Mouse (Mus musculus) right cerebral cortex, postnatal 4 days (tissue): ENCODE data around the gene Arl4d.
"Not testable (repeated sequence)": the region's sequence is repeated elsewhere in the genome, so short reads cannot be mapped to it uniquely, and the experiment has no call there.

ENCODE experiments used
- DNase-seq: peaks from one replicate; pipeline ENCODE4 v3.0.0-alpha.2; 2022

The Arl4d gene

DNA sequence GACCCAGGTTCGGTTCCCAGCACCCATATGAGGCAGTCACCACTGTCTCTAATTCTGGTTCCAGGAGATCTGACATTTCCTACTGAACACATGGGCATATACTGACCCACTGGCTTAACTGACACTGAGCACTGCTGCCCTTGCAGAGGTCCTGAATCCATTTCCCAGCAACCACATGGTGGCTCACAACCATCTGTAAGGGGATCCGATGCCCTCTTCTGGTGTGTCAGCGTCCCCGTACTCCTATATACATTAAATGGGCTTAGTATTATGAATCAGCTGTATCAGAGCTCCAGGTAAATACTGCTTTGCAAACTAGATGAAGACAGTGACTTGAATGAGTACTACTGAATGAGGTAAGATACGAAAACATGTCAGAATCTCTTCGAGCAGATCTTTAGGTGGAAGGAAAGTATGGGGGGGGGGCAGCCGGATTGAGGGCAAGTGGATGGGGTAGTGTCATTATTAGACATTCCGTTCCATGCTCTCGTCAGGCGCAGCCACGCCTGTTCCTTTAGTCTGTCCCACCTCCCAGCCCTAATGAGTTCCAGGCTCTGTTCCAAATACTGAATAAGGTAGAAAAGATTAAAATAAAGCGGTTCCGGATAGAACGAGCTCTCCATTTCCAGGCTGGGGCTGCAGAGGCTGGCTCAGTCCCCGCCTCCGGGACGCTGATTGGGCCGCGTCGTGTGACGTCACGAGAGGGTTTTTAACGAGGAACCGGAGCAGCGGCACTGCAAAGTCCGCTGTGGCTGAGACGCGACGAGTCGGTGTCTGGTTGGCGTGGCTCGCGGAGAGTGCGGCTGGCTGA, at the start of gene Arl4d:
Arl4d (plus strand) TSS at position 717 of the 811 bp plus-strand sequence.
- DNase-seq, result peak; percentile 93

DNA sequence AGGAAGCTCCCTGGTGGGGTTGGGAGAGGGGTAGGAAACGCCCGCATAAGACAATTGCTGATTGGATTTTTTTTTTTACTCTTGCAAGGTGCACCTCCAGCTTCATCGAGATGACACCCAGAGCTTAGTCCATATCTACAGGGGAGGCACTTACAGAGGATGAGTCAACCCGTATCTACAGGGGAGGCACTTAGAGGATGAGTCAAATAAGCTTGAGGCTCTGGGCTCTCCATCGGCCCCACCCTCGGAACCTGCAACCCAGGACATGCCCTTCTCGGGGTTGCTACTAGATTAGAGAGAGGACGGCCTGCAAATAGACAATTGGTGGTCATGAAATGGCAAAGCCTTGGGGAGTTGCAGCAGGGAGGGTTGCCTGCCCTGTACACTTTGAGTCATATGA, 49.2 kb upstream of the Arl4d start:
- no peak for DNase-seq

DNA sequence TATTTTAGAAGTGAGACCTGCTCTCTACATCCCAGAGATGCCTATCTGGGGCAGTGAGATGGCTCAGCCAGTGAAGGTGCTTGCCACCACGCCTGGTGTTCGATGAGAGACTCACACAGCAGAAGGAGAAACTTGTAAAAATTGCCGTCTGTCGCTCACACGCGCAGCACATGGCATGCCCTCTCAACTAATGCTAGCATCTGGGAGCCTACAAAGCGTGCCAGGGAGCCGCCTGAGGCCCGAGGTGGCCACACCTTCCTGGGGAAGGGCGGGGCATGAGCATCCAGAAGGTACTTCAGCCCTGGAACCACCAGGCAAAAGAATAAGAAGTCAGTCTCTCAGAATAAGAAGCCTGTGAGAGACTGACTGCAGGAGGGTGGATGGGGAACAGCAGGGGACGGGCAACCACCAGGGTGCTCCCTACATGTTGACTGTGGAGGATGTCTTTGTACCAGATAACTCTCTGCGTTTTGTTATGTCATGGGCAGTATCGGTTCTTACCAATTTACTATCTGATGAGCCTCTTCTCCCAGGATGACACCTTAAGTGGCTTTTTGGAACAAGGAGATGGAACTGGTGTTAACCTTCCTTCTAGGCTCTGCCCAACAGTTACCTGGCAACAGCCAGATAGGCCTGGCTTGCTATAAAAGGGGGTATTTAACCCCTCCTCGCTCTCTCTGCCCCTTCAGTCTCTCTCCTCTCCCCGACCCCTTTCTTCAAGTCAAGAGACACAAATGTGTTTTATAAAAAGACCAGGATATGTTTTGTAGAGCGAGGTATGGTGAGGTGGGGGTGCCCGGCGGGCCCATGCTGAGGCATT, 48.2 kb upstream of the Arl4d start:
- DNase-seq, result no peak

DNA sequence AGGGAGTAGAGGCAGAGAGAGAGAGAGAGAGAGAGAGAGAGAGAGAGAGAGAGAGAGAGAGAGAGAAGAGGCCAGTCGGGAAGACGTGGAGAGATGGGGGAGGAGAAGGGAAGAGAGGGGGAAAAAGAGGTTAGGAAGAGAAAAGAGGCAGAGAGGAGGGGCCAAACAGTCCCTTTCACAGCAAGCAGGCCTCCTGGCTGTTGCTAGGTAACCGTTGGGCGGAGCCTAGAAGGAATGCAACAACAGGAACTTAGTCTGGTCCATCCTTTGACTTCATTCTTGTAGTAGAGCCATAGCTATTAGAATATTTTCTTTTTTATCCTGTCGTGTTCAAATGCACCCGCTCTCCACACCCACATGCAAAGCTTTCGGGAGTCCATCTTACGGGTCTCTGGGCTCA, 47.5 kb upstream of the Arl4d start:
- DNase-seq, result peak; percentile 29

DNA sequence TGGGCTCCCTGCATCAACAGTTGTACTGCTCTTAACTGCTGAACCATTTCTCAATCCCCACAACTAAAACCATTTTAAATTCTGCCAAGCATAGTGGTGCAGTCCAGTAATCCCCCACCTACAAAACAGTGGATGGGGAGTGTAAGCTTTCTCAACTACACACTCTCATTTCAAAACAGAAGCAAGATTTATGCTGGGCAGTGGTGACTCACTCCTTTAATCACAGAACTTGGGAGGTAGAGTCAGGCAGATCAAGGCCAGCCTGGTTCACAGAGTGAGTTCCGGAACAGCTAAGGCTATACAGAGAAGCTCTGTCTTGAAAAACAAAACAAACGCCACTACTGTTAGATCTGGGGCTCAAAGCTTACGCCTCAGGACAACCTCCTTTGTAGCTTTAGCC, 46.7 kb upstream of the Arl4d start:
- DNase-seq, result no peak

DNA sequence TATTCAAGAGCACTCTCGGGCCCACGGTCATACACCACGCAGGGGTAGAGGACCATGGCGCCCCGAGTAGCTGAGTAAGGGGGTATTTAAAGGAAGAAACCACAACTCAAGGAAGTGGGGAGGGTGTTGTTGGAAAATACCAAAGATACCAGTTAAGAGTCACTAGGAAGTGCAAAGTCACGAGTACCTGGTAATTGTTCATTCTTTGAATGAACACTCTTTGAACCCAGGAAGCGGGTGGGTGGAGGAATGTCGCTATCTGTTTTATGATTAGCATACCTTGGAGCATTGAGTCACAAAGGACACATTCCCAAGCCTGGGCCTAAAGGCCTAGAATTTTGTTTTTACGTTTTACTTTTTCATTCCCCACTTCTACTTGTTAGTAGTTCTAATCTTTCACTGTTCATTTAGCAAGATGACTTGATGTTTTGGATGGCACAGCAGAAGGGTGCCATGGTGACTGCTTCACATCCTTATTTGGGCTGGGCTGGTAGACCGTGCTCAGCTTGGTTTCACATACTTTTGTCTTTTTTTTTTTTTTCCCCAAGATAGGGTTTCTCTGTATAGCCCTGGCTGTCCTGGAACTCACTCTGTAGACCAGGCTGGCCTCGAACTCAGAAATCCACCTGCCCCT, 45.2 kb upstream of the Arl4d start:
- DNase-seq, result not testable (repeated sequence)

DNA sequence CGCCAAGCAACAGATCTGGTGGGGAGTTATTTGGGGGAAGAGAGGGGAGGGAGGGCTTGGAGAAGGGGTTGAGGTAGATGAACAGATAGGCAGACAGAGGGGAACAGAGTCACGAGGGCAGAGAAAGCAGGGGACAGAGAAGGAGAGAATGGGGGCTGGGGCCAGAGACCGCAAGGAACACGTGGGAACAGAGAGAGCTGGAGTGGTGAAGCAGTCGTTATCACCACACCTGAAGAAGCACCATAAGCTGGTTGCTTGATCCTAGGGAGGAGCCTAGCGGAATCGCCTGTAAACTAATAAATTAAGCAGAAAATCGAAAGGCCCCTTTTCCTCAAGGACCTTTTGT, 38.7 kb upstream of the Arl4d start:
- DNase-seq, result no peak

DNA sequence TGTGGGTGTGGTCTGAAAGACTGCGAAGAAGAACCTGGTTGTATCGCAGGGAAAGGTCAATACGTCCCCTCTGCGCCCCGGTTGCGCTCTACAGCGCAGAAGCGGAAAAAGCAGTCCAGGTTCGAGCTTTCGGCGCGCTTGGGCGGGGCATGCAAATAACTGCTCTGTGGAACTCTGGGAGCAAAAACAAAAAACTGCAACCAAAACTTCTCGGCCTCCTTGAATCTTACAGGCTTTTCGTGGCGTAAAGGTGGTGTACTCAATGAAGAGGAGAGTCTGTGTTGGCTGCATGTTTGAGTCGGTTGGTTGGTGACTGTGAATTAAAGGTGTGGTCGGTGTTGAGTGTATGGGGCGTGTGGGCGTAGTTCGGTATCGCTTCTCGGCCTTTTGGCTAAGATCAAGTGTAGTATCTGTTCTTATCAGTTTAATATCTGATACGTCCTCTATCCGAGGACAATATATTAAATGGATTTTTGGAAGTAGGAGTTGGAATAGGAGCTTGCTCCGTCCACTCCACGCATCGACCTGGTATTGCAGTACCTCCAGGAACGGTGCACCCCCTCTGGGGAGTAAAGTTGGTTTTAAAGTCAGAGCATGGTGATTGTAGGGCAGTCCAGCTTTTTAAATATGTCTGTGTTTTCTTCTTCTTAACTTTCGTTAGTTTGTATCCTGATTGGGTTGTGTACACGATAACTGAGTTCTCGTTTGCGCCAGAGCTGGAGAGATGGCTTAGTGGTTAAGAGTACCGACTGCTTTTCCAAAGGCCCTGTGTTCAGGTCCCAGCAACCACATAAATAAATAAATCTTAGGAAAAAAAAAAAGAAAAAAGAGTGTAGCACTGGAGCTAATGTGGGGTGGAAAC, 38.1 kb upstream of the Arl4d start, which contains the start of gene Rdm1:
Rdm1 (plus strand) TSS at position 201 of the 862 bp plus-strand sequence.
- peak; percentile 75 for DNase-seq

DNA sequence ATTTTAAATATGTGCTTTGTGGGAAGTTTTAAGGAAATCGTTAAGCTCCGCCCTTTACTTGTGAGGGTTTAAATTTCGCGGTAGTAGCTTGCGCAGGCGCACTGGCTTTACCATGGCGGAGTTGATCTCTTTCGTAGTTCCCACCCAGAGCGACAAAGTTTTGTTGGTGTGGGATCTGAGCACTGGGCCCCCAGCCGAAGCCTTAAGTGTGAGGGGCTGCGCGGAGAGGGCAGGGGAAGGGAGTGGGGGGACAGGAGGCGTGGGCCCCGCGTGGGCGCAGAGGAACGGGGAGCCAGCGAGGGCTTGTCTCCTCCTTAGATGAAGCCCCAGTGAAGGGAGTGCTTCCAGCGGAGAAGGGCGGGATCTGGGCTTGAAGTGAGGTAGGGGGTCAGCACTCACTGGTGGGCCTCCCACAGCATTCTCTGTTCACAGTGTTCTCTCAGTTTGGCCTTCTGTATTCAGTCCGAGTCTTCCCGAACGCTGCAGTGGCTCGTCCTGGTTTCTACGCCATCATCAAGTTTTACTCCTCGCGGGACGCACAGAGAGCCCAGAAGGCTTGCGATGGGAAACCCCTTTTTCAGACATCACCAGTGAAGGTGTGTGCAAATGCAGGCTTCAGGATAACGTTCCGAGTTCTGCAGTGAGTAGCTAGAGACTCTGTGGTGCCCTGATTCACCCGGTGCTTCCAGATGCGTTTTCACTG, 37.3 kb upstream of the Arl4d start:
- peak; percentile 90 for DNase-seq

DNA sequence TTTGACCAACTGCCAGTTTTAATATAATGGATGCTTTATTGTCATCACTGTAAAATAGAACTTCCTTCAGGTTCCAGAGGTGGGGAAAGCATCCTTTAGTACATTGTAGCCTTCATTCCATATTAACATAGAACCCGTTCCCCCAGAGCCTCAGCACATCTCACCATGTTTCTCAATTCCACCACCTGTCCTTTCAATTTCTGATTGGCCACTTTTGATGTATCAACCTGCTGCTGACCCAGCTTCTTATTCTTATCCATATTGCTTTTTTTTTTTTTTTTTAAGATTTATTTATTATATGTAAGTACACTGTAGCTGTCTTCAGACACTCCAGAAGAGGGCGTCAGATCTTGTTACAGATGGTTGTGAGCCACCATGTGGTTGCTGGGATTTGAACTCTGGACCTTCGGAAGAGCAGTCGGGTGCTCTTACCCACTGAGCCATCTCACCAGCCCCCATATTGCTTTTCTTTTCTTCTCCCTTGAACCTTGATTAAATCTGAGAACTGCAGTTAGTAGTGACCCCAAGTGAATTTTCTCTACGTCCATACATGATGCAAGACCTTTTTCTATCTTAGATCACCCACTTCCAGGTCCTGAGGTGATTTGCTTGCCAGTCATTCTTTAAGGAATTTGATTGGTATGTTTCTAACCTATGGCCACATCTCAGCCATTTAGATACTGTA, 36.5 kb upstream of the Arl4d start:
- not testable (repeated sequence) for DNase-seq

DNA sequence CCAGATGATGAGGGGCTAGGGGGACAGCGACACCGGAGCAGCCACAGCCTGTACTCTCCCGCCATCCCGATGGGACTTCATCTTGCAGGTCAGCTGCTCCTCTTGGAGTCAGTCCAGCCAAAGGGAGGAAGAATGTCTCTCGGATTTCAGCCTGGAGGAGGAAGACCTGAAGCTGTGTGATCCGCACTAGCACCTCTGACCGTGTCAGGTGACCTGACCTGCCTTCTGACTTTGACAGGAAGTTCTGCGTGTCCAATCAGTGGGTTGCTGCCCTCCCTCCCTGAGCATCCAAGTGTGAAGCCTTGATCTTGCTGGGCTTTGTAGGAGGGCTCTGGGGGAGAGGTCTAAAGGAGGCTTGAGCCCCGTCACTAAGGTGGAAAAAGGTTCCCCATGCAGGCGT, 29.7 kb upstream of the Arl4d start:
- DNase-seq, result no peak

DNA sequence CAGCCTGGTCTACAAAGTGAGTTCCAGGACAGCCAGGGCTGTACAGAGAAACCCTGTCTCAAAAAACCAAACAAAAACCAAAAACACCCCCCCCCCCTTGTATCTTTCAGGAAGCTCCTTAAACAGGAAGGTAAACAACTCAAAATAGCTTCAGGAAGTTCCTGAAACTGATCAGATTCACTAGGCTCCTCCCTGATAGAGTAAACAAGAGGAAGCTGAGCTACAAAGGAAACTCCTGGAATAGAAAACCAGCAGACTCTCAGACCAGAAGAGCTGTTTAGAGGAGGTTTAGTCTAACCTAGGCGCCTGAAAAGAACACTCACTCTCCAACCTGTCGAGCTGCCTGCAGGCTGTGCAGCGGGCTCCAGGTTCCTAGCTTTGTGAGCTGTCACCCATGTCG, 25.6 kb upstream of the Arl4d start:
- DNase-seq, result no peak

DNA sequence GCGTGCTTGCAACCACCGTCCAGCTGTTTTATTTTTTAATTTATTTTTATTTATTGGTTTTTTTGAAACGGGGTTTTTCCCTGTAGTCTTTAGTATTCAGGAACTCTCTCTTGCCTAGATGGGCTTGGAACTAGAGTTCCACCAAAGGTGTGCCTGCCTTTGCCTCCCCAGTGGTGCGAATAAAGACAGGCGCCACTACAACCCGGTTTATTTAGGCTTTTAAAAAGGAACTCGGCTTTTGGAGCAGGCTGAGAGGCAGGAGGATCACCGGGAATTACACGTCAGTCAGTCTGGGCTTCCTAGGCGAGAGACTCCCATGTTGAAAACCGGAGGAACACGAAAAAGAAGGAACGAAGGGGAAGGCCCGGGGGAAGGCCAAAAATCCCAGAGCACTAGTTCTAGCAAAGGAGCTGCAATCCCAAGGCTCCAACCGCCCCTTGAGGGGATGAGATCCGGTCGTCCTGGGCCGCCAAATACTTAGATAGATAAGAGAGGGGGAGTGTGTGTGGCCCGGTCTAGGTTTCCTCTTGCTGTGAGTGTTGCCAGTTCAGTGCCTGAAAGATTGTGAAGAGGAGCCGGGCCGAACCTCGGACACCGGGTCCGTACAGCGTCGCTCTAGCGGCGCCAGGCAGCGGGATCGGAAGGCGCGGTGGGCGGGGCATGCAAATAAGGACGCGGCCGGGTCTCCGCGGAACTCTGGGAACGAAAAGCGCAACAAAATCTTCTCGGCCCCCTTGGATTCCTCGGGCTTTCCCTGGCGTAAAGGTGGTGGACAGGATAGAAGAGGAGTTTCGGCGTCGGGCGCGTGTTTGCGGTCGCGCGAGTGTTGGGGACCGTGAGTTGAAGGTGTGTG, 24.3 kb upstream of the Arl4d start:
- DNase-seq, result peak; percentile 82

DNA sequence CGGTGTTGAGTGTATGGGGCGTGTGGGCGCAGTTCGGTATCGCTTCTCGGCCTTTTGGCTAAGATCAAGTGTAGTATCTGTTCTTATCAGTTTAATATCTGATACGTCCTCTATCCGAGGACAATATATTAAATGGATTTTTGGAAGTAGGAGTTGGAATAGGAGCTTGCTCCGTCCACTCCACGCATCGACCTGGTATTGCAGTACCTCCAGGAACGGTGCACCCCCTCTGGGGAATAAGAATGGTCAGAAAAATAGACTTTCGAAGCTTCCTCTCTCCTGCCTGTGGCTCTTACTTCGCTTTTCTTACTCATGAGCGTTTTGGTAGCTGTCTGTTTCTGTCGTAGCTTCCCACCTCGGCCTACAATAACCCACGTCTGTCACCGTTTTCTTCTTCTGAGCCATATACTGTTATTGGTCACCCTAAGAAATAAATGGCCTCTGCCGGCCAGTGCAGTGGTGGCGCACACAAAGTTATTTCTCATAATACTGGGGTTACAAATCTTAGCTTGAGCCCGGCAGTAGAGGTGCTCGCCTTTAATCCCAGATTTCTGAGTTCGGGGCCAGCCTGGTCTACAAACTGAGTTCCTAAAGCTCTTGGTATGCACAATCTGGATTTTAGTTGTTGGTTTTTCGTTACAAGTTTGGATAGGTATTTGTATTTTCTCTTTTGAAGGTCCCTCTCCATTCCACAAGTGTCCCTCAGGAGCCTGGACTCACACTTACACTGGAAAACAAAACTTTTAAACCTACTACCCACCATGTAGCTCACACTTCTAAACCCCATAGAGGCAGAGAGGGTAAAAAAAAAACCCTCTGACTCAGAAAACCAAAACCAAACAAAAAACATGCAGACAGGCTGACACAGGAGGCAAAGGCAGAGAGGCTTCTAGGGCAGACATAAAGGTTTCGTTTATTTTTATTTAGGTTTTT, 23.4 kb upstream of the Arl4d start:
- DNase-seq, result not testable (repeated sequence)

DNA sequence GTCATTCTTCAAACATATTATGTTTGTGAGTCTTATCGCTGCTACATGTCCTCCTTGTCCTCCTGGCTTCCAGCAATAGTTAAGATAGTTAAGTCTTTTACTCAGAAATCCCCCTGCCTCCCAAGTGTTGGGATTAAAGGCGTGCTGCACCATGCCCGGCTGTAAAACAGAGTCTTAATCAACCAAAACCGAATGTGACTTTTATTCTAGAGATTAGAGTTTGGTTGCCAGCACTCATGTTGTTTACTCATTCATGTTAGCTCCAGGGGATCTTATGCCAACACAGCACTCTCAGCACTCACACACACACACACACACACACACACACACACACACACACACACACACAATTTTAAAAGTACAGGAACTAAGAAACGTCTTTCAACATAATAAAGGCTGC, 22.4 kb upstream of the Arl4d start:
- DNase-seq, result no peak

DNA sequence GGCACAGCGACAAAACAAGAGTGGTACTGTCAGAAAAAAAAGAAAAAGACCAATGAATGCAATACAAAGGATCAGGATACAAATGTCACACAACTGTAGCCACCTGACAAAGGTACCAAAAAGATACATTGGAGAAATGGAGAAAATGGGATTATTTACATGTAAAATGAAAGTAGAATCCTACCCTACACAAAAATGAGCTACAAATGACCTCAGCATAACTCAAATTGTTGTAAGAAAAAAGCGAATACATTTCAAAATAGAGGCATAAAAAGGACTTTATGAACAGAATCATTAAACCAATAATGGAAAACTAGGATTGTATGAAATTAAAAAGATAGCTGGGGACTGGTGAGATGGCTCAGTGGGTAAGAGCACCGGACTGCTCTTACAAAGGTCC, 20.8 kb upstream of the Arl4d start:
- no peak for DNase-seq

DNA sequence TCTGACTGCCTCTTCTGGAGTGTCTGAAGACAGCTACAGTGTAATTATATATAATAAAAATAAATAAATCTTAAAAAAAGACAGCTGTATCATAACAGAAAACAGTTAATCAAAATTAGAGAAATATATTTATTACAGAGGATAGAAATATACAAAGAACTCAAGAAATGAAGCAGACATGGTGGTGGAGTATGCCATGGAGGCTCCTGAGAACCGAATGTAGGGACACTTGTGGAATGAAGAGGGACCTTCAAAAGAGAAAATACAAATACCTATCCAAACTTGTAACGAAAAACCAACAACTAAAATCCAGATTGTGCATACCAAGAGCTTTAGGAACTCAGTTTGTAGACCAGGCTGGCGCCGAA, 20.3 kb upstream of the Arl4d start:
- DNase-seq, result not testable (repeated sequence)

DNA sequence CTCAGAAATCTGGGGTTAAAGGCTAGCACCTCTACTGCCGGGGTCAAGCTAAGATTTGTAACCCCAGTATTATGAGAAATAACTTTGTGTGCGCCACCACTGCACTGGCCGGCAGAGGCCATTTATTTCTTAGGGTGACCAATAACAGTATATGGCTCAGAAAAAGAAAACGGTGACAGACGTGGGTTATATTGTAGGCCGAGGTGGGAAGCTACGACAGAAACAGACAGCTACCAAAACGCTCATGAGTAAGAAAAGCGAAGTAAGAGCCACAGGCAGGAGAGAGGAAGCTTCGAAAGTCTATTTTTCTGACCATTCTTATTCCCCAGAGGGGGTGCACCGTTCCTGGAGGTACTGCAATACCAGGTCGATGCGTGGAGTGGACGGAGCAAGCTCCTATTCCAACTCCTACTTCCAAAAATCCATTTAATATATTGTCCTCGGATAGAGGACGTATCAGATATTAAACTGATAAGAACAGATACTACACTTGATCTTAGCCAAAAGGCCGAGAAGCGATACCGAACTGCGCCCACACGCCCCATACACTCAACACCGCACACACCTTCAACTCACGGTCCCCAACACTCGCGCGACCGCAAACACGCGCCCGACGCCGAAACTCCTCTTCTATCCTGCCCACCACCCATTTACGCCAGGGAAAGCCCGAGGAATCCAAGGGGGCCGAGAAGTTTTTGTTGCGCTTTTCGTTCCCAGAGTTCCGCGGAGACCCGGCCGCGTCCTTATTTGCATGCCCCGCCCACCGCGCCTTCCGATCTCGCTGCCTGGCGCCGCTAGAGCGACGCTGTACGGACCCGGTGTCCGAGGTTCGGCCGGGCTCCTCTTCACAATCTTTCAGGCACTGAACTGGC, 19.7 kb upstream of the Arl4d start:
- peak; percentile 67 for DNase-seq
